9 mouse cellular contexts compared by ENCODE assay signal in the genomic region with DNA sequence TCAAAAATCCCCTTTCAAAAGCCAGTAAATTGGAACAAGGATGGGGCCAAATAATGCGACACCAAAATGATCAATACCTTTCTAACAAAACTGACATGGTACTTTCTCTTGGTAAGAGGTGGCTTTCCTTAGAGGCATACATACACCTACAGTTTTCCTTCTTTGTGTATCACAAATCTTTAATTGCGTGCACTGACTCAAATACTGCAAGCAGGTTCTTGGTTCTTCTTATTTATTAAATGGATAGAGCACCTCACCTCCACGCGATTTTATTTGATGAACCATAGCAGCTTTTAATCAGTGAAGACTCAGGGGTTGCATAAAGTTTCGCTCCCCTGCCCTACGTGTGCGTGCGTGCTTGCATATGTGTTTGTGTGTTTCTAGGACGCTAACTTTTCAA. TPM values are rescaled to one million over a fixed set of nuclear protein-coding genes. Genes with fewer than 3 reads are reported as not detected.
DNase-seq lines count a peak whose midpoint lies in the region; ATAC-seq and TF ChIP-seq lines count a peak whose summit lies in the region.
"Had no signal": no experiment of that assay in that cellular context is flagged by ENCODE, and none has a peak within 500 bp of the region (broad histone marks: within the 10 kb centered on the region; RNA-seq: fewer than 3 reads in every experiment).

No protein-coding gene starts in this region.

- H3K36me3 ChIP-seq in lung, embryonic 16.5 days (ENCODE audit: control insufficient read depth, insufficient read depth, low read length) = no peaks in the 10 kb centered on the region
- H3K36me3 ChIP-seq in limb, embryonic 12.5 days = no peaks in the 10 kb centered on the region
- no peaks in the 10 kb centered on the region for H3K36me3 ChIP-seq in splenic B cell, adult 2 months (ENCODE audit: control insufficient read depth, insufficient read depth, low read length, poor library complexity, severe bottlenecking)

- no peak overlapping the region for H3K9ac ChIP-seq in lung, embryonic 16.5 days (ENCODE audit: low read length)
- H3K9ac ChIP-seq in limb, embryonic 12.5 days (replicated peaks) = no peak overlapping the region

- intact Hi-C loops in gastrocnemius, adult 2 months (cut with DNase I) = loop anchor here (10.0 kb wide), 1 partner anchor 666 kb away; no protein-coding TSS in a partner anchor

- no peak for TF ChIP-seq CTCF in gastrocnemius, adult 2 months (IDR thresholded peaks at IDR 0.05)

- peak overlapping the region; percentile 81; the same call in 1 of the 2 replicates for H3K4me2 ChIP-seq in lung, embryonic 16.5 days (ENCODE audit: low read depth, low read length)
- H3K4me2 ChIP-seq in limb, embryonic 12.5 days = peak overlapping the region; percentile 83; the same call in 1 of the 2 replicates

- WGBS in lung, embryonic 16.5 days = 3% methylated on average over 9 of the region's 9 CpGs
- WGBS in limb, embryonic 12.5 days = 1% methylated on average over 9 of the region's 9 CpGs

- no peak for ATAC-seq in lung, embryonic 16.5 days (ENCODE audit: low read depth)
- ATAC-seq in limb, embryonic 12.5 days (ENCODE audit: insufficient number of reproducible peaks, insufficient read depth, low FRiP score, low TSS enrichment, low read depth) = no peak

- H3K27ac ChIP-seq in gastrocnemius, adult 2 months = no peak overlapping the region
- H3K27ac ChIP-seq in lung, embryonic 16.5 days (ENCODE audit: low read length) = no peak overlapping the region
- no peak overlapping the region for H3K27ac ChIP-seq in limb, embryonic 12.5 days

- H3K4me3 ChIP-seq in gastrocnemius, adult 2 months = peak overlapping the region; percentile 74; the same call in 1 of the 2 replicates
- peak overlapping the region; percentile 51 for H3K4me3 ChIP-seq in lung, embryonic 16.5 days (ENCODE audit: low read length)
- peak overlapping the region; percentile 52 for H3K4me3 ChIP-seq in limb, embryonic 12.5 days (replicated peaks)

- peaks cover 22% of the 10 kb centered on the region for H3K4me1 ChIP-seq in lung, embryonic 16.5 days (replicated peaks; ENCODE audit: control insufficient read depth, insufficient read depth, low read length)
- peaks cover 25% of the 10 kb centered on the region for H3K4me1 ChIP-seq in limb, embryonic 12.5 days (replicated peaks)

- DNase-seq in gastrocnemius, adult 2 months = no peak
- DNase-seq in gastrocnemius, postnatal 10 days = no peak
- no peak for DNase-seq in lung, postnatal 10 days
- peak; percentile 33 for DNase-seq in splenic B cell, adult 2 months (ENCODE audit: low read depth, low spot score)
- no peak for DNase-seq in cerebellum, postnatal 36 days
- no peak for DNase-seq in embryo, embryonic 10 days (ENCODE audit: low spot score)
- DNase-seq: cerebellum, adult 11-12 months had no signal

- H3K27me3 ChIP-seq in lung, embryonic 16.5 days (ENCODE audit: control insufficient read depth, insufficient read depth, low read depth, low read length) = peaks cover 47% of the 10 kb centered on the region
- peaks cover 76% of the 10 kb centered on the region for H3K27me3 ChIP-seq in limb, embryonic 12.5 days
- peaks cover 7% of the 10 kb centered on the region for H3K27me3 ChIP-seq in splenic B cell, adult 2 months (ENCODE audit: control insufficient read depth, insufficient read depth, low read length, poor library complexity, severe bottlenecking)

- 0 out of 2 replicates have a peak, but pooled peaks cover 4% of the 10 kb centered on the region for H3K9me3 ChIP-seq in lung, embryonic 16.5 days (ENCODE audit: control insufficient read depth, low read length)
- H3K9me3 ChIP-seq in limb, embryonic 12.5 days = no peaks in the 10 kb centered on the region

RNA-seq across cellular contexts. Expression of a gene that starts 3.1 kb away (rescaled TPM):
- 1 to 10 TPM; 1.2 to 1.5 TPM for total RNA-seq in gastrocnemius, adult 2 months (2021)
- 1 to 10 TPM in 1 of 2 experiments, under 1 TPM in 1; 0.78 to 1.1 TPM for total RNA-seq in gastrocnemius, postnatal 10 days (2021)
- polyA plus RNA-seq in lung, embryonic 16.5 days (2015; fragmentation: Nextera tagmentation; extraction: Ambion mirVana) = 0.15 TPM in 1 of 2 replicates, not detected in the other
- polyA plus RNA-seq in limb, embryonic 12.5 days (2016; fragmentation: Nextera tagmentation; extraction: Ambion mirVana) = 0.21 TPM in 1 of 2 replicates, not detected in the other

RNA-seq across cellular contexts. Expression of a gene that starts 13.9 kb away (rescaled TPM):
- 10 to 100 TPM; 48.2 to 53.5 TPM for total RNA-seq in gastrocnemius, adult 2 months (2021)
- 10 to 100 TPM; 26.7 to 32.4 TPM for total RNA-seq in gastrocnemius, postnatal 10 days (2021)
- 20.8 TPM in 2 replicates for polyA plus RNA-seq in lung, embryonic 16.5 days (2015; fragmentation: Nextera tagmentation; extraction: Ambion mirVana)
- 29.3 and 33.4 TPM in 2 replicates for polyA plus RNA-seq in limb, embryonic 12.5 days (2016; fragmentation: Nextera tagmentation; extraction: Ambion mirVana)

RNA-seq across cellular contexts. Expression of a gene that starts 18.6 kb away (rescaled TPM):
- 100 to 1,000 TPM in 1 of 2 experiments, 10 to 100 TPM in 1; 83.3 to 100 TPM for total RNA-seq in gastrocnemius, adult 2 months (2021)
- 100 to 1,000 TPM; 124 to 130 TPM for total RNA-seq in gastrocnemius, postnatal 10 days (2021)
- 201 and 219 TPM in 2 replicates for polyA plus RNA-seq in lung, embryonic 16.5 days (2015; fragmentation: Nextera tagmentation; extraction: Ambion mirVana)
- 207 and 225 TPM in 2 replicates for polyA plus RNA-seq in limb, embryonic 12.5 days (2016; fragmentation: Nextera tagmentation; extraction: Ambion mirVana)
